Mouse (Mus musculus) myocyte (in vitro differentiated cells): Measurements from ENCODE around the gene Grb7.

Experiments
- MYOD1 ChIP-seq, 3 experiments: IDR thresholded peaks; one replicate each; pipeline ENCODE4 v1.6.1; 2011; ENCODE audit warnings: control low read depth in 2 of 3, low read depth in 2 of 3, mild to moderate bottlenecking in 2 of 3, moderate library complexity in 1 of 3; ENCODE audit not compliant: insufficient read length in 2 of 3, control insufficient read depth in 1 of 3
- POLR2A ChIP-seq: IDR thresholded peaks from one replicate; pipeline ENCODE4 v1.6.1; 2011; ENCODE audit warnings: low read depth, mild to moderate bottlenecking, control low read depth, moderate library complexity; ENCODE audit not compliant: insufficient read length
- POLR2AphosphoS2 ChIP-seq: IDR thresholded peaks from one replicate; pipeline ENCODE4 v1.6.1; 2011; ENCODE audit warnings: low read depth, control low read depth; ENCODE audit not compliant: insufficient read length
- TCF12 ChIP-seq: IDR thresholded peaks from one replicate; pipeline ENCODE4 v1.6.1; 2011; ENCODE audit warnings: mild to moderate bottlenecking, control low read depth; ENCODE audit not compliant: poor library complexity, insufficient read depth, severe bottlenecking
- USF1 ChIP-seq: IDR thresholded peaks from one replicate; pipeline ENCODE4 v1.6.1; 2011; ENCODE audit warnings: low read depth, mild to moderate bottlenecking, control low read depth, moderate library complexity

- TF ChIP-seq POLR2AphosphoS2 (no peak), POLR2A (no peak), USF1 (no peak), TCF12 (no peak), MYOD1 (IDR thresholded peaks at IDR 0.05; ENCODE audit: control insufficient read depth in 1 of 3, insufficient read length in 2 of 3, low read depth in 2 of 3) (no peak)
Observed at GRCm38 (mm10) chr11:98482067-98482466, 35.9 kb downstream of the Grb7 start.
